Mouse (Mus musculus): ENCODE measurements around the gene Thra. TPM values are rescaled to one million over a fixed set of nuclear protein-coding genes. Genes with fewer than 3 reads are reported as not detected.

The Thra gene
- total RNA-seq (2014; fragmentation: Nextera tagmentation) (58.0 and 68.0 TPM in 2 replicates), total RNA-seq (2017) (20.1 and 20.3 TPM in 2 replicates), polyA plus RNA-seq (2012) (32.3 and 33.1 TPM in 2 replicates)

- DNase-seq (ENCODE audit: low spot score) (peak; percentile 90), ATAC-seq (ENCODE audit: extremely low read depth, insufficient number of reproducible peaks, low FRiP score, poor library complexity, severe bottlenecking) (peak; percentile 73)
- H3K4me1 ChIP-seq (ENCODE audit: insufficient read depth, low read depth, low read length): peaks cover 72% of the 10 kb centered on the region
- no peaks in the 10 kb centered on the region for H3K27me3 ChIP-seq (ENCODE audit: insufficient read depth, low read length)
- H3K4me3 ChIP-seq (ENCODE audit: low read depth, low read length): peak within 1 kb of the TSS; percentile 80
- TF ChIP-seq GATA2 (IDR thresholded peaks at IDR 0.05; ENCODE audit: borderline replicate concordance, low read depth, low read length): no peak
- TF ChIP-seq POLR2AphosphoS5 (IDR thresholded peaks at IDR 0.05; ENCODE audit: insufficient replicate concordance, low read depth, low read length): 0 out of 2 replicates have a peak, but pooled peaks have one; percentile 13
- no peaks in the 10 kb centered on the region for H3K9me3 ChIP-seq (replicated peaks)
- H3K36me3 ChIP-seq (replicated peaks): peaks cover 19% of the 10 kb centered on the region
Measured at GRCm38 (mm10) chr11:98740393-98741050, at the start of gene Thra. TSS of gene Thra (plus strand) at chr11:98740638.

GRCm38 (mm10) chr11:98693201-98693600 lies 47.2 kb upstream of the Thra start:
- H3K4me3 ChIP-seq (ENCODE audit: low read depth, low read length): no peak overlapping the region
- no peaks in the 10 kb centered on the region for H3K27me3 ChIP-seq (ENCODE audit: insufficient read depth, low read length)
- H3K4me1 ChIP-seq (ENCODE audit: insufficient read depth, low read depth, low read length): peaks cover 20% of the 10 kb centered on the region
- no peaks in the 10 kb centered on the region for H3K9me3 ChIP-seq (replicated peaks)
- DNase-seq (ENCODE audit: low spot score) (no peak), ATAC-seq (ENCODE audit: extremely low read depth, insufficient number of reproducible peaks, low FRiP score, poor library complexity, severe bottlenecking) (no peak)
- H3K36me3 ChIP-seq (replicated peaks): peaks cover 90% of the 10 kb centered on the region
- TF ChIP-seq CTCF (IDR thresholded peaks at IDR 0.05; ENCODE audit: low read depth, low read length) (no peak), TAL1 (conservative IDR thresholded peaks at IDR 0.05; ENCODE audit: low read depth, low read length) (no peak)

GRCm38 (mm10) chr11:98693746-98694145 lies 46.7 kb upstream of the Thra start:
- Histone ChIP-seq H3K4me1 (ENCODE audit: insufficient read depth, low read depth, low read length) (peaks cover 20% of the 10 kb centered on the region), H3K27me3 (ENCODE audit: insufficient read depth, low read length) (no peaks in the 10 kb centered on the region), H3K36me3 (replicated peaks) (peaks cover 86% of the 10 kb centered on the region), H3K4me3 (ENCODE audit: low read depth, low read length) (no peak overlapping the region), H3K9me3 (replicated peaks) (no peaks in the 10 kb centered on the region)
- ATAC-seq (ENCODE audit: extremely low read depth, insufficient number of reproducible peaks, low FRiP score, poor library complexity, severe bottlenecking): no peak
- TF ChIP-seq CTCF (IDR thresholded peaks at IDR 0.05; ENCODE audit: low read depth, low read length) (no peak), POLR2AphosphoS5 (IDR thresholded peaks at IDR 0.05; ENCODE audit: insufficient replicate concordance, low read depth, low read length) (no peak), GATA1 (IDR thresholded peaks at IDR 0.05; ENCODE audit: borderline replicate concordance, low read length) (no peak), GATA2 (IDR thresholded peaks at IDR 0.05; ENCODE audit: borderline replicate concordance, low read depth, low read length) (no peak), TAL1 (conservative IDR thresholded peaks at IDR 0.05; ENCODE audit: low read depth, low read length) (no peak)
- DNase-seq (ENCODE audit: low spot score): no peak

- no peaks in the 10 kb centered on the region for H3K9me3 ChIP-seq (replicated peaks)
- no peaks in the 10 kb centered on the region; the same call in 1 of the 2 replicates for H3K27me3 ChIP-seq (ENCODE audit: insufficient read depth, low read length)
- no peak overlapping the region for H3K4me3 ChIP-seq (ENCODE audit: low read depth, low read length)
- no peak for TF ChIP-seq POLR2AphosphoS5 (IDR thresholded peaks at IDR 0.05; ENCODE audit: insufficient replicate concordance, low read depth, low read length)
- no peak for TF ChIP-seq GATA2 (IDR thresholded peaks at IDR 0.05; ENCODE audit: borderline replicate concordance, low read depth, low read length)
- TF ChIP-seq GATA1 (IDR thresholded peaks at IDR 0.05; ENCODE audit: borderline replicate concordance, low read length): no peak
- TF ChIP-seq CTCF (IDR thresholded peaks at IDR 0.05; ENCODE audit: low read depth, low read length): no peak
- no peak for TF ChIP-seq TAL1 (conservative IDR thresholded peaks at IDR 0.05; ENCODE audit: low read depth, low read length)
- H3K36me3 ChIP-seq (replicated peaks): peaks cover 82% of the 10 kb centered on the region
- peaks cover 20% of the 10 kb centered on the region for H3K4me1 ChIP-seq (ENCODE audit: insufficient read depth, low read depth, low read length)
- ATAC-seq (ENCODE audit: extremely low read depth, insufficient number of reproducible peaks, low FRiP score, poor library complexity, severe bottlenecking) (no peak), DNase-seq (ENCODE audit: low spot score) (no peak)
Measured at GRCm38 (mm10) chr11:98694301-98694700, 46.1 kb upstream of the Thra start.

- Histone ChIP-seq H3K27me3 (ENCODE audit: insufficient read depth, low read length) (peaks cover 3% of the 10 kb centered on the region), H3K36me3 (replicated peaks) (peaks cover 71% of the 10 kb centered on the region), H3K4me1 (ENCODE audit: insufficient read depth, low read depth, low read length) (peaks cover 22% of the 10 kb centered on the region), H3K4me3 (ENCODE audit: low read depth, low read length) (no peak overlapping the region), H3K9me3 (replicated peaks) (no peaks in the 10 kb centered on the region)
- DNase-seq (ENCODE audit: low spot score): no peak
- TF ChIP-seq GATA1 (IDR thresholded peaks at IDR 0.05; ENCODE audit: borderline replicate concordance, low read length) (no peak), TAL1 (conservative IDR thresholded peaks at IDR 0.05; ENCODE audit: low read depth, low read length) (no peak), POLR2AphosphoS5 (IDR thresholded peaks at IDR 0.05; ENCODE audit: insufficient replicate concordance, low read depth, low read length) (no peak), GATA2 (IDR thresholded peaks at IDR 0.05; ENCODE audit: borderline replicate concordance, low read depth, low read length) (no peak), CTCF (IDR thresholded peaks at IDR 0.05; ENCODE audit: low read depth, low read length) (no peak)
- ATAC-seq (ENCODE audit: extremely low read depth, insufficient number of reproducible peaks, low FRiP score, poor library complexity, severe bottlenecking): no peak
Measured at GRCm38 (mm10) chr11:98695408-98695807, 45.0 kb upstream of the Thra start.

GRCm38 (mm10) chr11:98696454-98697216 lies 43.8 kb upstream of the Thra start:
- TF ChIP-seq CTCF (IDR thresholded peaks at IDR 0.05; ENCODE audit: low read depth, low read length) (no peak), GATA2 (IDR thresholded peaks at IDR 0.05; ENCODE audit: borderline replicate concordance, low read depth, low read length) (no peak), GATA1 (IDR thresholded peaks at IDR 0.05; ENCODE audit: borderline replicate concordance, low read length) (no peak), POLR2AphosphoS5 (IDR thresholded peaks at IDR 0.05; ENCODE audit: insufficient replicate concordance, low read depth, low read length) (no peak), TAL1 (conservative IDR thresholded peaks at IDR 0.05; ENCODE audit: low read depth, low read length) (no peak)
- H3K9me3 ChIP-seq (replicated peaks): no peaks in the 10 kb centered on the region
- H3K36me3 ChIP-seq (replicated peaks): peaks cover 59% of the 10 kb centered on the region
- H3K4me3 ChIP-seq (ENCODE audit: low read depth, low read length): no peak overlapping the region
- H3K4me1 ChIP-seq (ENCODE audit: insufficient read depth, low read depth, low read length): peaks cover 20% of the 10 kb centered on the region
- no peak for ATAC-seq (ENCODE audit: extremely low read depth, insufficient number of reproducible peaks, low FRiP score, poor library complexity, severe bottlenecking)
- peaks cover 14% of the 10 kb centered on the region for H3K27me3 ChIP-seq (ENCODE audit: insufficient read depth, low read length)
- no peak for DNase-seq (ENCODE audit: low spot score)

Measured in G1E (cell line).